Mouse (Mus musculus) cerebellum, postnatal 10 days (tissue): ENCODE results near the gene Tbx2.

Experiments
- DNase-seq, 2 experiments: peaks; one replicate each; pipeline ENCODE4 v3.0.0; 2021; ENCODE audit warnings: mixed read lengths in 2 of 2

Tbx2 gene

DNA sequence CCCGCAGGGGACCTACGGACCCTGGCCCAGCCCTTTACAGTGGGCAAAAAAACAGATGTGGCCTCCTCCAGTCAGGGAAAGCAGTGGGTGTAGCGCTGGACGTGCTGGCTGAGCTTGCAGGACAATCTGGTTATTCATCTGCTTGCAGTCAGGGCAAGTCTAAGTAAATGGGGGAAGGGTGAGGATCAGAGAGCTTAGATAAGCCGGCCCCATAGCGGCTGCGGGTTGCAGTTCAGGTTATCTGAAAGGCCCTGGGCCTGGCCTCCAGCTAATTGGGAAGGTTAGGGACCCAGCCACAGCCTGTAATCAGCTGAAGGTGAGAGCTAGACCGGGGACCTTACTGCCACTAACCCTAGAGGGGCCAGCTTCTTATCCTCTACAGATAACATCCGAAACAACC, 5.0 kb upstream of the Tbx2 start:
- no peak for DNase-seq

DNA sequence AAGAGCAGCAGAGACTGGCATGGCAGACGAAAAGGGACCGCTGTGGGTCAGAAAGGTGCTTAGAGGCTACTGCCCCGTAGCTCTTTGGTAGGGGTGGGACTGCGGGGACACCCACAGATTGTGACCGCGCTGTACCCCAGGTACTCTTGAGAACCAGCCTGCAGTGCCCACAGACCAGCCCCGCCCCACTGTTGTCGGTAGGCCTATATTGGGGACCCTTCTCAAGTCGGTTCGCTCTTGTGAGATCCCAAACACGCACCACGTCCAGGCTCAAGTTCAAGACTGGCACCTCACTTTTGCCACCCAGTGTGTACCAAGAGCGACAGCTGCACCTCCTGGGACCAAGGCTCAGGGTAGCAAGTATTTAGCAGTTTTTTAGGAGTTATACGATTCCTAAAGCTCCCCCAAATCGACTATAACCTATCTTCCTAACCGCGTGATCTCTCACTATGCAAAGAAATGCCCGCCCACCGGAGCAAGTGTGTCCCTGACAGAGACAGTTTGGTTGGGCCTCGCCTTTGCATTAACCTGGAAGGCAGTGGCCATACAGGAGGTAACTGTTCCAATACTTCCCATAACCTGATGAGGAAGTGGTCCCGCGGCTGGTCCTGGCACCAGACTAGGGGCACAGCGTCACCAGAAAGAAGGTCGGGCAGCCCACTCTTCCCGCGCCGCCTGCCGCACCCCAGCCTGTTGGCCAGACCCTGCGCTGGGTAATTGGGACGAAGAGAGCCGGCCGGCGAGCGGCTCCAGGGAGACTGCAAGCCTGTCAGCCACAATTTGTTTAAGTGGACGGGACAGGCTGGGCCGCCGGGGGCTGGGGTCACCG, 3.4 kb upstream of the Tbx2 start:
- DNase-seq, result peak in 1 of 2 experiments; percentile 38

DNA sequence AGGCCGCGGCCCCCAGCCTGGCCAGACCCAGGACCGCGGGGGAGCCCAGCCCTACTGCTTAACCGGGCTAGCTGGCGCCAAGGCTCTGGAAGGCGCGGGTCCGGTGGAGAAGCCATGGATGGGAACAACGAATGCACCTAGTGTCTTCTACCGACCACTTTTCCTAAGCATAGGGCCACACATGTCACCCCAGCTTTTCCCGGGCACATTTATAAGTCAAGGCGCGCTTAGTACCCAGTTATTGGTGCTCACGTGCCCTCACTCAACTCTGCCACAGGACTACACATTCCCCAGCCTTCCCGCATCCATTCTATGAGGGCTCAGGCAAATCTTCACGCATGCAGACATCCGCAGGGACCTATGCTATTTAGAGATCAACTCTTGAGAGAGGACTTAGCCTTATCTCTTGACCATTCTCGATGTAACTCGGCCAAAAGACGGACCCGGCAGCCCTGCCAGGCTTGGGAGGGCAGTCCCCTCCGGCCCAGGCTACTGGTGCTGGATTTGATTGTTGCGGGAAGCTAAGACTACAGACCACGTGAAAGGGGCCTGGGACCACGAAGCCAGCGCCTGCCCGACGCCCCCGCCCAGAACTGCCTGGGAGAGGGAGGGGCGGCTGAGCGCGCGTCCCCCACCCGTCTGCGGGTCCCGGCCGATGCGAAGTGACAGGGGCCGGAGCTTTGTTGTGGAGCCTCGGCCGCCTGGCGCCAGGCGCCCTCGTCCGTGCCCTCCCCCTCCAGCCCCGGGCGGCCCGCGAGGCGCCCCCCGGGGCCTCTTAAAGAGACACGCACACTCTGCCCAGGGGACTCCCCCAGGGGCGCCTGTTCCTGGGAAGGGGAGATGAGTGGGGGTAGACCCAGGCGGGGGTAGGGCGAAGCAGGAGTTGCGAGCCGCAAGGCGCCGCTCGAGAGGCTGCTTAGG, 2.6 kb upstream of the Tbx2 start:
- DNase-seq, result peak in 1 of 2 experiments; percentile 39

DNA sequence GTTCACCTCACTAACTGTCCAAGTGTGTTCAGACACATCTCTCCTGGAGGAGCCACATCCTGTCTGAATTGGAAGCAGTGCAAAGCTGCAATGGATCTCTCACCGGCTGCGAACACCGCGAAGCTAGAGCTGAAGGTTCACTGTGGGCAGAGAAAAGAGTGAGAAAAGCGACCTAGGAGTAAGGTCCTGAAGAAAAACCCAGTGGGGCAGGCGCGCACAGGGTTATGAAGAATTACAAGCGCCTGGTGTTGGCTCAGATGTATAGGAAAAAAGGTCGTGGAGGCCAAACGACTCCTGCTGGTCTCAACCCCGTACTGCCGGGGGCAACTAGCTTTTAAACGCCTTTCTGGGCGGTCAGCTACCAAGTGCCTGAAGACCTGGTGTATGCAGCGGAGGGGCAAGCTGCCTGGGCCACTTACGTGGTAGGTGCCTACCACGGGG, 1.4 kb upstream of the Tbx2 start:
- DNase-seq, result peak in 1 of 2 experiments; percentile 46

DNA sequence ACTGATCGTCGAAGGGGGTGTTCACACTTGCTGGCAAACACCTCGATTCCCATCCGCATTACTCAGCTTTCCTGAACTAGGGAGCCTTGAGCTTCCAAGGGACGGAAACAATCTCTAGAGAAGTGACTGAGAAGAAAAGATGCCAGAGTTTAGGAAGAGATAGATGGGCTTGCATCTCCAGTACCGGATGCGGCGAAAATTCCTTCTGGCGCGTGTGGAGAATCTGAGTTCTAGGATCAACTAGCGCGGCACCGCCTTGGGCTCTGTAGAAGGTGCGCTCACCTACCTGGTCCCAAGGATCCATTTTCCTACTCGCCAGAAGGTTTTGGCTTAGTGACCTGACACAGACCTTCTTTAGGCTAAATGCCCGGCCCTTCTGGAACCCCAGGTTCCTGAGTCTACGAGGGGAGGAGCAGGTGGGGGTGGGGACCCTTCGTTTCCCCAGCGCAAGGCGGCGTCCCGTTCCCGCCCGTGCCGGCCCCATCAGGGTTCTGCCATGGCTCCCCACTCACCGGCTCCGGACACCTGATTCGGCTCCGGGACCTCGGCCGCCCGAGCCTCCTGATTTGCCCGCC, 608 bp upstream of the Tbx2 start:
- DNase-seq, result peak in 1 of 2 experiments; percentile 40

DNA sequence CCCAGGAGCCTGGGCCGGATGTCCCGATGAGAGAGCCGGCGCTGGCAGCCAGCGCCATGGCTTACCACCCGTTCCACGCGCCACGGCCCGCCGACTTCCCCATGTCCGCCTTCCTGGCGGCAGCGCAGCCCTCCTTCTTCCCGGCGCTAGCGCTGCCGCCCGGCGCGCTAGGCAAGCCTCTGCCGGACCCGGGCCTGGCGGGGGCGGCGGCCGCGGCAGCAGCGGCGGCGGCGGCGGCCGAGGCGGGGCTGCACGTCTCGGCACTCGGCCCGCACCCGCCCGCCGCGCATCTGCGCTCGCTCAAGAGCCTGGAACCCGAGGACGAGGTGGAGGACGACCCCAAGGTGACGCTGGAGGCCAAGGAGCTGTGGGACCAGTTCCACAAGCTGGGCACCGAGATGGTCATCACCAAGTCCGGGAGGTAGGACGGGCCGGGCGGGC, 750 bp downstream of the Tbx2 start:
- DNase-seq, result peak; percentile 46 to 50

GRCm38 (mm10) chr11:85833761-85834385, 1.5 kb downstream of the Tbx2 start:
- peak in 1 of 2 experiments; percentile 59 for DNase-seq

GRCm38 (mm10) chr11:85834386-85834931, 2.1 kb downstream of the Tbx2 start:
- peak in 1 of 2 experiments; percentile 34 for DNase-seq

GRCm38 (mm10) chr11:85835001-85835752, 2.8 kb downstream of the Tbx2 start:
- DNase-seq, result peak in 1 of 2 experiments; percentile 16

DNA sequence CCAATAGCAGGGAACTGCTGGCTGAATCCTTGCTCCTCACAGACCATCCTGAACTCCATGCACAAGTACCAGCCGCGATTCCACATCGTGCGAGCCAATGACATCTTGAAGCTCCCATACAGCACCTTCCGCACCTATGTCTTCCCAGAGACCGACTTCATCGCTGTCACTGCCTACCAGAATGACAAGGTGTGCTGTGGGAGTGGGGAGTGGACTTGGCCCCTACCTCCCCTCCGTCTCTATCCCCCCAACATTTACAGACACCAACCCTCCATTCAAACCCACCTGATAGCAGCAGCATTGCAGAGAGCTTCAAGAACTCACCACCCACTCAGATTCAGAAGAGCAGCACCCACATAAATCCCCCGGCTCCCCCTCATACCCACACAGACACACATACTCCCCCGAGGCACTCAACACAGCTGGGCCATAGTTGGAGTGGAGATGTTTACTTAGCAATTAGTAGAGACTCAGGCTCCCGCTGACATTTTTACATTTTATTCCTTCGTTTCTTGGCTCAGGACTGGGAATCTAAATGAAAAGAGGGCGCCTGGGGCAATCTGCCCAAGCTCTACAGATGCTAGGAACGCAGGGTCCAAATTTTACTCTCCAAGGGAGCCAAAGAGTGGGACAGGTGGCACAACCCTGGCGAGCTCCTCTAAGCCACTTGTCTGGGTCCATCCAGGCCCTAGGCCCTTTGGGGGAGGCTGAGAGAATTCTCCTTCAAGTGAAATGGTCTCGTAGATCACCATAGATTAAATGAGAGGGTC, 3.6 kb downstream of the Tbx2 start:
- DNase-seq, result peak; percentile 43 to 50

GRCm38 (mm10) chr11:85836523-85837290, 4.4 kb downstream of the Tbx2 start:
- DNase-seq, result peak in 1 of 2 experiments; percentile 53

- DNase-seq, result no peak
Observed at GRCm38 (mm10) chr11:85837291-85837647, 4.9 kb downstream of the Tbx2 start.

- peak; percentile 53 to 63 for DNase-seq
Observed at GRCm38 (mm10) chr11:85837648-85838423, 5.5 kb downstream of the Tbx2 start.

DNA sequence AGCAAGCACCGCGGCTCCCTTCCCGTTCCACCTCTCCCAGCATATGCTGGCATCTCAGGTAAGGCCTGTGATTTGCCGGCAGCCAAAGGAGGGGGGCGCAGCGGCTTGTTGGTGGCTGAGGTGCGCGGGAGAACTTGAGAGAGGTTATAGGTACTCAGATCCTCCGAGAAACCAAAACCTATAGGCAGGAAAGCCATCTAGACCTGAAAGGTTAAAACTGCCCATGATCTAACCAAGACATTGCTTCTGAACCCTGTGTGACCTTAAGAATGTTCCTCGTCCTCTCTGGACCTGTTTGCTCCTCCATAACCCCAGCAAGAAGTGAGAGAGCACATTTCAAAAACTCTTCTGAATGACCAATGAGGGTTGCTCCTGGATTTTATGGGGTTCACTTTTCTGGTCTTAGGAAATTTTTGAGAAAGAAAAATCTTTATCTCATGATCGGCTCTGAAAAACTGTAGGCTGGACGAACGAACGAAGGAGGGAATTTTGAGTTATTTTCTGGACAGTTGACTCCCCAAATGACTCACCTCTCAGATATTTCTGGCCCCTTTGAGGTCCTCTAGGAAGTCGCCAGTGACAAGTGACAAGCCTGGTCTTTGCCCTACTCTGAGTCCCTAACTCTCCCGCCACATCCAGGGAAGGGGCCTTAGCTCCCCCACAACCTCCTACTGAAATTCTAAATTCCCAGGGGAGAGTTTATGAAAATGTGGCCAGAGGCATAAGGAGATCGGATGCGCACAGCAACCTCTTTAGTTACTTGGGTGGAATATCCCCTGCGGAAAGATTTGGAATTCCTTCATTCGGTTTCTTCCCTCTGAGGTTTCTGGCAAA, 6.3 kb downstream of the Tbx2 start:
- no peak for DNase-seq

GRCm38 (mm10) chr11:85839258-85840030, 7.1 kb downstream of the Tbx2 start:
- peak in 1 of 2 experiments; percentile 15 for DNase-seq

- peak in 1 of 2 experiments; percentile 17 for DNase-seq
Observed at GRCm38 (mm10) chr11:85840031-85840802, 7.9 kb downstream of the Tbx2 start.

DNA sequence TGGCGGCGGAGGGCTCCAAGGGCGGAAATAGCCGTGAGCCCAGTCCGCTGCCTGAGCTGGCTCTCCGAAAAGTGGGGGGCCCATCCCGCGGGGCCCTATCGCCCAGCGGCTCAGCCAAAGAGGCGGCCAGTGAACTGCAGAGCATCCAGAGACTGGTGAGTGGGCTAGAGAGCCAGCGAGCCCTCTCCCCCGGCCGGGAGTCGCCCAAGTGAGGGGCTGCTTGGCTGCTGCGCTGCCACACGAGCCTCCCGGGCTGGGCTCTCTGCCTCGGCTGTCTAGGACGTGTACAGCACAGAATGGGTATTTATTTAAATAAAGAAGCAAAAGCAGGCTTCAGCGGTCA, 8.4 kb downstream of the Tbx2 start:
- peak in 1 of 2 experiments; percentile 34 for DNase-seq
